Mouse (Mus musculus) cerebellum, adult 9-10 months (tissue): ENCODE data around the gene Itih4.

ENCODE experiments used
- DNase-seq: peaks from one replicate; pipeline ENCODE4 v3.0.0; 2022

Itih4 gene

DNA sequence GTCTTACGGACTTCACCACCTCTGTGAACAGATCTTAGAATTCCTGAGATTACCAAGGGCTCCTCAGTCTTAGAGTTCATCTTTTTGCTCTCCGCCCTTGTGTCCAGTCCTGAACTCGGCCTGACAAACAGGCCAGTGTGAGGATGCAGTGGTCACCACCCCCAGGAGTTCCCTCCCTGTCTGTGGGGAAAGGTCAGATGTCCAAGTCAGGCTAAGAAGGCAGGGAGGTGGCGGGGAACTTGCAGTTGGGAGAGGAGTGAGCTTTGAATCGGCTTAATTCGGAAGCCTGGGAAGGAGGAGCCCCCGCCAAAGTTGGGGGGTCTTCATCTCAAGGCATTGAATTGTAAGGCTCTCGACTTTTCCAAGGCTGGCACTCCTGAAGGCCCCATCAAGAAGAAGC lies 6.0 kb upstream of the Itih4 start:
- DNase-seq: no peak

DNA sequence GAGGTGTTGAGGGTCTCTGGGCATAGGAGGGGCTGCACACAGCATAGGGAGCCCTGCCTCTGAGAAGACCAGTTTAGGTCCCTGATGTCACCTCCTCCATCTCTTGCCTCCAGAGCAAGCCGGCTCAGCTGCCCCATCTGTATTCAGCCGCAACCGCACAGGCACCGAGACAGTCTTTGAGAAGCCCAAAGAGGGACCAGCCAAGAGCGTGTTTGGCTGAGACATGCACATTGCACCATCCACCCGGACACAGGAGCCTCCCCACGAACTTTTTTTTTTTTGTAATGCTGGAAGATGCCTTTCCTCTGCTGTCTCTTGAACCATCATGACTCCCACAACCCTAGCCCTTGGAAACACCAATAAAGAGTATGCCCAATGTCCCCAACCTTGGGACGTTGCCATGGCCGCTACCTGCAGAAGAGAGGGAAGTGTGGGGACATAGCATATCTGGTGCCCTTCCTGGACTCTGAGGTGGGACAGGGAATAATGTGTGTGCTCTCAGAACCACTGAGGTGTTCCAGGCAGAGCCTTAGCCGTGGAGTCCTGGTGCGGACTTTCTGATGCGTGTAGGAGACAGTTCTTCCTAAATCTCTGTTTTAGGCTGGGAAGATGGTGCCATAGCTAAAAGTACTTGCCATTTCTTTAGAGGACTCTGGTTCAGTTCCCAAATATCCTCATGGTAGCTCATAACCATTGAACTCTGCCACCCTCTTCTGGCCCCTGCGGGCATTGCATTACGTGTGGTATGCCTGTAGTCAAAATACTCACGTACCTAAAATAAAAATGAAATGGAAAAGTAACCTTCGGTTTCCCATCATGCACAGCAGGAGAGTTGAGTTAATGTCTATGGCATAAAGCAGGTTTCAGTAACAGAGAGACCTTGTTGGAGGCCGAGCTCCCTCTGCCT lies 5.2 kb upstream of the Itih4 start:
- DNase-seq: peak; percentile 77

DNA sequence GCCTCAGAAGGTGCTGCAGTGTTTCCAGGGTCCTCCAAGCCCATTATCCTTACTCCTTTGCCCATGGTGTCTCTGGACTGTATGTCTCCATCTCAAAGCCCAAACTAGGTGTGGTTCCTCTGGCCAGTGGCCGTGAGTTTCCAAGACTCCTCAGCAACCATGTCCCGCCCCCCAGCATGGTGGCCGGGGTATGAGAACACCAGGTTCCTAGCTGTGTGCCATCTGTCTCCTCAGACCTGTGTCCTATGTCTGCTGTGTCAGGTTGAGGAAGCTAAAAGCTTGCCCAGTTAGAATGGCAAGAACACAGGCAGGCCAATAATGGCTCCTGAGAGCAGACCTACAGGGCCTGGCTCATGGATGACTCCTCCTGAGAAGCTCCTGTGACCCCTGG lies 4.6 kb upstream of the Itih4 start:
- peak; percentile 67 for DNase-seq

DNA sequence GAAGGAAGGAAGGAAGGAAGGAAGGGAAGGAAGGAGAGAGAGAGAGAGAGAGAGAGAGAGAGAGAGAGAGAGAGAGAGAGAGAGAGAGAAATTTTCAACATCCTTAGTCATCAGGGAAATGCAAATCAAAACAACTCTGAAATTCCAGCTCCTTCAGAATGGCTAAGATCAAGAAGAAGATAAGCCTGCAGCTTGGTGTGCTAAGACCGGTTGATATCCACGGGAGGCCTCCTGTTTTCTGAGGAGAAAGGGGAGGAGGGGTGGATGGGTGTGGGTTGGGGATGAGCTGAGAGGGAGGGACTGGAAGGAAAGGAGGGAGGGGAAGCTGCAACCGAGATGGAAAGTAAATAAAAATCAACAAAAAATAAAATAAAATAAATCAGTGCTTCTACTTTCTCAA lies 978 bp upstream of the Itih4 start:
- no peak for DNase-seq

DNA sequence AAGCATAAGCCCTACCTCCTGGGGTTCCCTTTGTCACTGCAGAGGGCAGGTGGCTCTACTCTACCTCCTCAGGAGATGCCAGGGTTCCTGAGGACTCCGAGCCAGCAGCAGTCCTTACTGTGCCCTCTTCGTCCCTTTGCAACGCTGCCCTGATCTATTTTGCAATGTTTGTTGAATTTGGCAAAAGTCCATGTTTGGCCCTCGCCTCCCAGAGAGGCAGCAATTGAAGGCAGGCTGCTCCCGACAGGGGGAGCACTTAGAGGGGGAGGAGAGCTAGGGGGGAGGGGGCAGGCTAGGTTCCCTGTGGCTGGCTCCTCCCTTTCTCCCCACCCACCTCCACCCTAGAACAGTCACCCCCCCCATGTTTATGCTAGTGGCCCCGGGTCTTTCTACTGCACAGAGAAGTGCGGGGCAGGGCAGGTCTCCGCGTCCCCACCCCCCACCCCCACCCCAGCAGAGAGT lies 2.0 kb downstream of the Itih4 start:
- DNase-seq: peak; percentile 67

DNA sequence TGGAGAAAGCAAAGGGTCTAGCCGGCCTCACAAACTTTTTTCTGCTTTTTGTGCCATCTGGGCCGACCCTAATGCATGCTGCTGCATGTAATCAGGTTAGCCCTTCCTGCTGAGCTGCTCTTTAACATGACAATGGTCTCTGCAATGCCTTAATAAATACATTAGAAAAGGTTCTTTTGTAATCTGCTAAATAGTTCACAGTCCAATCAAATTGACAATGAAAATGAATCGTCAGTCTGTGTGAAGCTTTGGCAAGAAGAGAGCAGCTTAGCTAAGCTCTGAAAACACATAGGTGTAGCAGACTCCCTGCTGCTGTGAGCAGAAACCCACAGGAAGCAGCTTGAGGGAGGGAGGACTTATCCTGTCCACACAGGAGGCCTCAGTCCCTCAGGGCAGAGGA lies 13.7 kb downstream of the Itih4 start:
- no peak for DNase-seq

DNA sequence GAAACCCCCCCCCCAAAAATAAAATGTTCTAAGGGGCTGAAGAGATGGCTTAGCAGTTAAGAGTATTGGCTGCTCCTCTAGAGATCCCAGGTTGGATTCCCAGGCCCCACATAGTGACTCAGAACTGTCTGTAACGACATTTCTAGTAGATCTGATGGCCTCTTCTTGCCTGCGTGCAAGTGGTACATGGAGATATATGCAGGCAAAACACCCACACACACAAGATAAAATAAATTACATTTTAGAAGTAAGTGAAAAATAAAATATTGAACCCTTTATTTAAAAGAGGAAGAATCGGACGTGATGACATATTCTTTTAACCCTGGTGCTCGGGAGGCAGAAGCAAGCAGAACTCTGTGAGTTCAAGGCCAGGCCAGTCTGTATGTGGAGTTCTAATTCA lies 16.4 kb downstream of the Itih4 start:
- no peak for DNase-seq

DNA sequence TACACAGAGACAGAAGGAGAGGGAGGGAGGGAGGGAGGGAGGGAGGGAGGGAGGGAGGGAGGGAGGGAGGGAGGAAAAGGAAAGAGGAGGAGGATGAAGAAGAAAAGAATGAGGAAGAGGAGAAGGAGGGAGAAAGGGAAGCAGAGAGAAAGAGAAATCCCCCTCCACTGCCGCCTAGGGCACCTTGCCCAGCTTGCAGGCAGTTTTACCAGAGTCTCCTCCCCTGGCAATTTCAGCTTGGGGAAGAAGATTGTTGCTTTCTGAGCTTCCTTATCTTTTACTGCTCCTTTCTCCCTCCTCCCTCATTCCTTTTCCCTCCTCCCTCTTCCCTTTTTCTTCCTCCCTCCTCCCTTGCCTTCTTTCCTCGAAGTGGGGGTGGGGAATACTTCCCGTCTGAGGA lies 16.8 kb downstream of the Itih4 start:
- DNase-seq: no peak

DNA sequence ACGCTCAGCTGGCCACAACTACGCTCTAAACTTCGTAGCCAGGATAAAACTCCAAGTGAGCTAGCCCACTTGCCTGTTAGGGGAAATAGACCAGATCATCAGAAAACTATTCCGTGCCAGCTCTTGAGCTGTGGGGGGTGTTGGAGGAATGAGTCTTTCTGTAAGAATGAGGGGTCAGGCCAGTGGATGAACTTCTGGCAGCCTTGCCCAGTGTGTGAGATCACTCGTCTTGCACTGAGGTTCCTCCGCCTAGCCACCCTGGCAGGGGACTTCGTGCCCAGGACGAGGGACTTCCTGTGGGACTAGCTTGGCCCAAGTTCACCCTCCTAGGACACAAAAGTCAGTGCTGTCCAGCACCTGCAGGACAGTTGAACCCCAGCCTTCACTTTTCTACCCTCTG lies 18.0 kb downstream of the Itih4 start:
- no peak for DNase-seq

DNA sequence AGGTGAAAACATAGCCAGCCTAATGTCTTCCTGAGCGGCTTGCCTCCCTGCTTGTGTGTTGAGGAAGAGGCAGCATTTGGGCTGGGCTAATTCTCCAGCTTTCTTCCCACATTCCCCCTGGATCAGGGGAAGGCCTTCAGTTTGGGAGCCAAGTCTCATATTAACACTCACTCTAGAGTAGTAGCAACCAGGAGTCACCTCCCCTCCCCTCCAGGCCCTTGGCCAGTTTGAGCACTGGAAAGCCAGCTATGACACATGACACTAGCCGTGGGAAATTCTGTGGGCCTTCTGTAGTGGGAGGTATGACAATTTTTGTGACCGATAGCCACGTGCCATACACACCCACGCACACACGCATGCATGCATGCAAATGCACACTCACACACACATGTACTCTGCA lies 19.7 kb downstream of the Itih4 start:
- DNase-seq: no peak

DNA sequence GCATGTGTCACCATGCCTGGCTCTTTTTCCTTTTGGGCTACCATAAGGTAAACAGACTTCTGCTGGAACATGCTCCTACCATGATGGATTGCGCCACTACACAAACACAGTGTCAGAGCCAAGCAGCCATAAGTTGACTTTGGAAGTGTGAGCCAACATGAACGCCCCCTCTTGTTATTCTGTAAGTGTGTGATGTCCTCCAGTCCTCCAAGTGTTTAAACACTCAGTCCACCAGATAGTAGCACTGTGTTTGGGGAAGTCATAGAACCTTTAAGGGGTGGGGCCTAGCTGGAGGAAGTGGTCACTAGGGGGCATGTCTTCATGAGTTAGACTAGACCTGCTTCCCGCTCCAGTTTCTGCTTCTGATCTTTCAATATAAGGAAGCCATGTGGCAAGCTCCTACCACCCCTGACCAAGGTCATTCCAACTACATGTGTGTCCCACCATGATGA lies 21.6 kb downstream of the Itih4 start:
- DNase-seq: no peak

DNA sequence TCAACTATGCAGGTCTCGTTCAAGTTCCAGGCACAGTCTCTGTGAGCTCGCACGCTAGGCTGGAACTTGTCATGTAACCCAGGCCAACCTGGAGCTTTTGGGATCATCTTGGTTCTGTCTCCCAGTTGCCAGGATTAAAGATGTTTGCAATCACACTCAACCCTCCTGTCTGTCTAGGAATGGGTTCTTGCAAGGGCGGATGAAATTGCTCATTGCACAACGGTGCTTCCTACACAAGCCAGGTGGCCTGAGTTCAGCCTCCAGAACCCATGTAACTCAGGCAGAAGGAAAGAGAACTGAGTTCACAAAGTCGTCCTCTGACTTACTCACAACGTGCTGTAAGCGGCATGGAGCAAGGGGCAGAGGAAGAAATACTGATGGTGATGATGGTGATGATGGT lies 24.9 kb downstream of the Itih4 start:
- no peak for DNase-seq

DNA sequence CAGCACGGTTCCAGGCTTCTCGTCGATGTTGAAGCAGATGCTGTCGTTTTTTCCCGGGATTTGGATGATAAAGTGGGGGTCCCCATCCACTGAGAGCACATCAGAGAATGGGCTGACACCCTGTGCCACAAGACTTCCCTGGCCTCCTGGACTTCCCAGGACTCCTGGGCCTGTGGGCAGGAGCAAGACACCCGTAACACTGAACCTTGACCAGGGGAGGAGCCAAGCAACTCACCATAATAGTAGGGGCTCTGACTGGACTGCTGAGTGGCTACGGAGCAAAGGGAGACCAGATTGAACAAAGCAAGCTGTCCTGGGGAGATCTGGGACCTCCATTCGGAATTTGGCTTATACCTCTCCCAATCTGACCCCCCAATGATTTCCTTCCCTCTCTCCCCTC lies 26.4 kb downstream of the Itih4 start:
- DNase-seq: no peak

DNA sequence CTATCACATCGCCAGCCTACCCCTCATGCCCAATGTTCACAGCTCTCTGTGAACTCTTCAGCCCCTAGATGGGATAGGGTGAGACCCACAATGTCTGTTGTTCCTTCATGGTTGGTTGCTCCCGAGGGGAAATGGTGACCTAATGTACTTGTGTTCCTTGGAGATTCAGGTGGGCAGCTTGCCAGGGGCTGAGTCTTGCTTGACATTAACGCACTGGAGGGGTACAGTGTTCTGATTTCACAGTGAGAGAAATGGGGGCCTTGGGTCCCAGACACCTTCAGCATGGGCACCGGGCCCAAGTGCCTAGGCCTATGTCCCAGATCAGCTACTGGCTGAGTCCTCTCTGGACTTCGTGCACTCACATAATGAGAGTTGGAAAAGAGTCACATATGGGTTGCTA lies 27.1 kb downstream of the Itih4 start:
- DNase-seq: no peak

DNA sequence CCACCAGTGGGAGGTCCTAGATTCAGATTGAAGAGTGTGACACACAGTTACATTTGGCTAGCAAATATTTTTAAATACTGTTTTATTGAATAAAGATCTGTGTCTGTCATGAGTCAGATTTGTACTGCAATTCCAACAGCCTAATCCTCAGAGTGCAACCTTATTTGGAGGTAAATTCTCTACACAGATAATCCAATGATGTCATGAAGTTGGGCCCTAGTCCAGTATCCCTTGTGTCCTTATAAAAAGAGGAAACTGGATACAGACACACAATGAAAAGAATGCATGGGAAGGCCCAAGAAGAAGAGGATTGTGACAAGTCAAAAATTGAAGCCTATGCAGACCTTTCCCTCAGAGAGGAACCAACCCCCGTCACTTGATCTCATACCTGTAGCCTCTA lies 30.2 kb downstream of the Itih4 start:
- DNase-seq: no peak

DNA sequence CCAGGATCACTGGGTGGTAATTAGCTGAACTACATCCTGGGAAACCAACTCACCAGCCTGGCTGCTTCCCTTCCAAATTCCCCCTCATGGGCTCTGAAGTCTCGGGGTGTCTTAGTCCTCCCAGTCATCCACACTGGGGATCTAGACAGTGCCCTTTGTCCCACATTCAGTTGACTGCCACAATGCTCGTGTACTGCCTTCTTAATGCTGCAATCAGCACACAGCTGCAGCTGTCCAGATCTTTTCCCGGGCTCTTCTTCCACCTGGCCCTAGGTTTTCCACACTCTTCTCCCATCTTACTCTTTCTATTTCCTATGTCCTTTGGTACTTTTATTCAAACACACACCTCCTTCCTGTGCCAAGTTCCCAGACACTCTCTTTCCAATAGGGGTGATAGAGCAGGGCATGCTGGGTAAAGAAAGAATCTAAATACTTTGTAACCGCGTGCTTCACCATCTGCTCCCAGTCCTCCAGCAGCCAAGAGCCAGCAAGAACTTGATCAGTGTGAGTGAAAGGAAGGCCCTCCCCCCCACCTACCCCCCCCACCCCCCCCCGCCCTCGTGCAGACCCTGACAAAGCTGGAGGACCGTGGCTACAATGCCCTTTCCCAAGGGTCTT lies 35.9 kb downstream of the Itih4 start:
- DNase-seq: no peak

DNA sequence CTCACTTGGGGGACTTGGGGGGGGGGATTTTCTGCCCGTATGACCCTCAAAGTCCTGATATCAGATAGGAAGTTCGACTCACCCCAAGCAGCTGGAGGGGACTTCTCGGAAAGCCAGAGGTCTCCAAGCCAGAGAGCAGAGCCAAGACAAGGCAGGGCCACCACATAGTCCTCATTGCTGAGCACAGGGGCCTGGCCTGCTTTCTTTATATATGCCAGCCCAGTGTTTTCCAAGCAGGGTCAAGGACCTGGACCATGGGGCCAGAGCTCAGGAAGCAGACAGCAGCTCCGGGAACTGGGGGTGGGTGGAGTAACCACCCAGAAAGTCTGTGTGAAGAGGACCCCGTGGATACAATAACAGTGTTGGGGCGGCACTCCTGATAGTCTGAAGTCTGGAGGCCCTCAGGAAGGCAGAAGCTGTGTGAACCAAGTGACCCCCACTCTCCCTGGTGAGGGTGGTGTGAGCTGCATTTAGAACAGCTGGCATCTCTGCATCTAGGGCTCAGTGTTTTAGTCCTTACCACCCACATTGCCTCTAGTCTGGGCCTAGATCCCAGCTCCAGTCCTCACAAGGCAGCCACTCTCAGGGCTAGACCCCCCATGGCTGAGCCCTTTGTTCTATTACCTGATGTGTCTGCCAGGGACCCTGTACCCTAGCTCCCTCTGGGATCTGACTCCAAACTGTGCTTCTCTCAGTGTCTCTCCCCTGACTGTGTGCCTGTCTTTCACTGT lies 37.3 kb downstream of the Itih4 start, which contains the start of gene Itih3:
TSS of gene Itih3 (minus strand) at position 386 of the 731 bp plus-strand sequence.
- DNase-seq: peak; percentile 23

DNA sequence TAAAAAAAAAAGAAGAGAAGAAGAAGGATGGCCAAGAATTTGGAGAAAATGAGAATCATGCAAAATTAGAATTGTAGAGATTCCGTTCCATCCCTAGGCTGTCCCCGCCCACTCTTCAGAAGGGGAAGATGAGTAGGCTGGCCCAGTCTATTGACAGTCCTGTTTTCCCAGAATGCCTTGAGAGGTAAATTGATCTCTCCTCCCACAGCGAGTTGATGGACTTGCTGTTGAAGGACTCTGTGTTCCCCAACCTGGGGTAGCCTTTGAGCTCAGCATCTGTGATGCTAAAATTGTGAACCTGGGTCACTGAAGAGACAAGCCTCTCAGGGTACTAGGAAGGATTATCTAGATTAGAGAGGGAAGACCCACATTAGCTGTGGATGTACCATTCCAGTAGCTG lies 39.2 kb downstream of the Itih4 start:
- no peak for DNase-seq

DNA sequence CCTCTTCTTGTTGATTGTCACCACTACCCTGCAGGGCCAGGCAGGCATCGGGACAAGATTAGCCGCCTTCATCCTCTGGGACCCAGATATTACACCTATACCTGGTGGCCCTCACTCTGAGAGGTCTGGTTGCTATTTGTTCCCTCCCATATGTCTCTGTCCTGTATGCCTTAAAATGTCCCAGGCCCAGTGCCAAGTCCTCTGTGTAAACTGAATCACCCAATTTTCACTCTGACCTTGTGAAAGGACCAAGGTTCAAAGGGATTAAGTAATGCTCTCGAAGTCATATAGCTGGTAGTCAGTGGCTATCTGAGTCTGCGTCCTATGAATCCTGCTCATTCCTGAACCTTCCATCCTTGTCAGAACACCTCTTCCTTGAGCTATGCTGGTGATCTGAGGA lies 44.1 kb downstream of the Itih4 start:
- DNase-seq: no peak

DNA sequence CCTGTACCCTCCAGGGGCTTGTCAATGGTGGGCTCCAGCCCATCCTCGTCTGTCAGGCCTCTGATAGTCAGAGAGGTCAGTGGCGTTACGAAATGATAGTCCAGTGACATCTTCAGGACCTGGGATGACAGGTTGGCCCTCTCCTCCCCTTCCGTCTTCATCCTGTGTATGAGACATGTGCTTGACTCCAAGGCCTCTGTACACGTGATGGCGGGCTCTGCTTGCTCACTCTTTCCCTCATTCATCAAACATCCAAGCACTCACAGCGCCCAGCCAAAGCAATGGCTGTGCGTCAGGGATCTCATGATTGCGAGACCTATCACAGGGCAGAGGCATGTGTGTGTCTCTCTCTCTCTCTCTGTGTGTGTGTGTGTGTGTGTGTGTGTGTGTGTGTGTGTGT lies 47.1 kb downstream of the Itih4 start:
- no peak for DNase-seq

DNA sequence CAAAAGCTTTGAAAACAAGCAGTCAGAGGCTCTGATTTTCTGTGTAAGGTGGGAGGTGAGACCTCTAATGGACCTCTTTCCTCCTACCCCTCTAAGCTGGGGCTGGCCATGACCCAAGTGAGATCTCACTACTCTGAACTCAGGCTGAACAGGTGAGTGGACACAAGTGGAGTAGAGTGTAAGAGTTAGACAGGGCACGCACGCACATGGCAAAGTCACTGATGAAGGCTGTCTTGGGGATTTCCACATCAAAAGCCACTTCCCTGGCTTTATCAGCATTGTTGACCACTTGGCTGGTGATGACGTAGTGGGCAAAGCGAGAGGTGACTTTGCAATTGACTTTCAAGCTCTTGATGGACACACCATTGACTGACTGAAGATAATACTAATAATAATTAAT lies 56.0 kb downstream of the Itih4 start:
- DNase-seq: no peak

DNA sequence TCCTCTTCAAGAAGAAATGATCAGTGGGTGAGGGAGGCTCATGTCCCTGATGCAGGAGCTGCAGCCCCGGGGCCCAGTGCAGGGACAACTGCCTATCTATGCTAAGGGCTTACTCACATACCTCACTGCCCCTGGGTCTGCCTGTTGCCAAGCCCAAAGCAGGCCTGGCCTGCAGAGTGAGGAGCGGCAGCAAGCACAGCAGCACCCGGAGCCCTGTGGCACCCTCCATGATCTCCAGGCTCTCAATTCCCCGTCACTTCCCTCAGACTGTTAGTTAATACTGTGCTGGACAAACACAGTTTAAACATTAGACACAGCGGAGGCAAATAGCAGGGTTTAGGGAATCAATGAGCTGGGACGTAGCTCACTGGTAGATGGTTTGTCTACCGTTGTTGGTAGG lies 56.8 kb downstream of the Itih4 start, which contains the start of gene Itih1:
TSS of gene Itih1 (minus strand) at position 252 of the 400 bp plus-strand sequence.
- DNase-seq: no peak

DNA sequence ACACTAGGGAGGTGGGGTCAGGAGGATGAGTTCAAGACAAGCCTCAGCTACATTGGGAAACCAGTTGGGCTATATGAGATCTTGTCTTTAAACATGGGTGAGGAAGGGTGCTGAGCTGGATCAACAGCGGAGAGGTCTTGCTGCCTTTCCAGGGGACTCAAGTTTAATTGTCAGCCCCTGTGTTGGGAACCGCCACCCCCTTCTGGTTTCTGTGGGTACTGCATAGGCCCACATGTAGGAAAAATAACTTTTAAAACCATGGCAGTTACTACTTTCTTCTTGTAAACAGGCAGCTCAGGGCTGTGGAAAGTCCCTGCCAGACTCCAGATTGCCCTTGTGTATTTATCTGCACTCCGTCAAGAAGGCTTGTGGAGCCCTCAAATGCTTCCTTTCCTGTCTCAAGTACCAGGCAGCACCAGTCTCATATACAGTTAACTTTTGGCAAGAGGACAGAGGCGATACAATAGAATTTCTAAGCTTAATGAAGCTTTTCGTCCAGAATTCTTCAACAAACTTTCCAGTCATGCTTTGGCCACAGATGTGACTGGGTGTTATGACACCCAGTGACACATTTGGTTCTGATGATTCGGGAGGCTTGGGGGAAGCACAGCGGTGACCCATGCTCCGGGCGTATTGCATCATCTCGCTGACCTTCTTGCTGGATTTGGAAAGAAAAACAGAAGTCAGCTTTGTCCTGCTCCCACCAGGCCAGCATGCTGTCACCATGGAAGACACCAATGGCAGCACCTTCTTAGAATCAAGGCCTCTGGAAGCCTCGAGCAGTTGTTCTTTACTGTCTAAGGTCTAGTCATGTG lies 57.8 kb downstream of the Itih4 start:
- peak; percentile 37 for DNase-seq
